8 mouse cellular contexts compared by ENCODE assay signal in the genomic region with DNA sequence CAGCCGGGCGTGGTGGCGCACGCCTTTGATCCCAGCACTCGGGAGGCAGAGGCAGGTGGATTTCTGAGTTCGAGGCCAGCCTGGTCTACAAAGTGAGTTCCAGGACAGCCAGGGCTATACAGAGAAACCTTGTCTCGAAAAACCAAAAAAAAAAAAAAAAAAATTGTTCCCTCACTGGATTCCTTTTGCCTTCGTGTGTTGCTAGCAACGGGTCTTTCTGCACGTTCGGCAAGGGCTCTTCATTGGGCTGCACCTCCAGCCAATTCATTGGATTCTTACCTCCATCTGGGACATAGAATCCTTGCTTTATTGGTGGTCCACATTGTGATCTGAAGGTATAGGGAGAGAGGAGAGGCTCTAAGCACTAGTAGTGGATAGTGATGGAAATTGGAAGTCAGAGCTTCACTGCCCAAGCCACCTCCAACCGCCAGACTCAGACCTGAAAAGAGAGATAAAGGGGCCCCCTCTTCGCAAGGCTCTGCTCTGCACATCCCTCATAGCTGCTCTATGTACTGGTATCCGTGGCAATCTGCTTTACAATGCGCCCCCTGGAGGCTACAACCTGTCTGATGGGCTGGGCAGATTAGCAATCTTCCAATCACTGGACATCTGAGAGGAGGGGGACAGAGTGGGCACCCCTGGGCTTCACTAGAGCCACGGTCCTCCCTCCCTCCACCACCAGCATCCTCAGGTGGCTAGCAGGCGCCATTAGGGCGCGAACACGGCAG. TPM values are rescaled to one million over a fixed set of nuclear protein-coding genes. Genes with fewer than 3 reads are reported as not detected.
DNase-seq lines count a peak whose midpoint lies in the region; ATAC-seq lines count a peak whose summit lies in the region.

No protein-coding gene starts in this region.

- H3K4me2 ChIP-seq in embryonic facial prominence, embryonic 14.5 days (ENCODE audit: low read depth, low read length): peak overlapping the region; percentile 21; the same call in 1 of the 2 replicates
- no peak overlapping the region for H3K4me2 ChIP-seq in lung, embryonic 15.5 days

- H3K27ac ChIP-seq in embryonic facial prominence, embryonic 14.5 days (replicated peaks; ENCODE audit: low read depth, low read length): no peak overlapping the region
- H3K27ac ChIP-seq in lung, embryonic 15.5 days: no peak overlapping the region

- no peaks in the 10 kb centered on the region for H3K9me3 ChIP-seq in embryonic facial prominence, embryonic 14.5 days (ENCODE audit: control insufficient read depth, low read length)
- no peaks in the 10 kb centered on the region for H3K9me3 ChIP-seq in lung, embryonic 15.5 days

- peak; percentile 56 to 71 for DNase-seq in left cerebral cortex, adult 18-20 months (ENCODE audit: low spot score in 2 of 2)
- DNase-seq in left cerebral cortex, postnatal 36 days (ENCODE audit: low spot score in 2 of 2): no peak
- peak; percentile 25 for DNase-seq in adipocyte (ENCODE audit: low spot score)
- no peak for DNase-seq in embryonic facial prominence, embryonic 14.5 days (ENCODE audit: low spot score)
- peak; percentile 71 for DNase-seq in kidney, adult 18-20 months
- peak; percentile 78 for DNase-seq in retina, postnatal 1 day
- DNase-seq in yolk sac, embryonic 10.5 days (ENCODE audit: low spot score): no peak

- ATAC-seq in embryonic facial prominence, embryonic 14.5 days (ENCODE audit: low read depth): peak; percentile 39; the same call in 1 of the 2 replicates
- ATAC-seq in lung, embryonic 15.5 days (ENCODE audit: borderline replicate concordance, extremely low read depth, low FRiP score, low TSS enrichment): peak; percentile 20; the same call in 1 of the 2 replicates

- WGBS in embryonic facial prominence, embryonic 14.5 days: 41% methylated on average over 19 of the region's 20 CpGs
- WGBS in lung, embryonic 15.5 days: 42% methylated on average over 19 of the region's 20 CpGs

- no peaks in the 10 kb centered on the region for H3K36me3 ChIP-seq in embryonic facial prominence, embryonic 14.5 days (ENCODE audit: control insufficient read depth, insufficient read depth, low read length)
- no peaks in the 10 kb centered on the region for H3K36me3 ChIP-seq in lung, embryonic 15.5 days

- H3K4me3 ChIP-seq in embryonic facial prominence, embryonic 14.5 days (ENCODE audit: low read depth, low read length): no peak overlapping the region
- no peak overlapping the region for H3K4me3 ChIP-seq in lung, embryonic 15.5 days

- H3K27me3 ChIP-seq in embryonic facial prominence, embryonic 14.5 days (replicated peaks; ENCODE audit: control insufficient read depth, insufficient read depth, low read length): peaks cover 54% of the 10 kb centered on the region
- H3K27me3 ChIP-seq in lung, embryonic 15.5 days: peaks cover 50% of the 10 kb centered on the region

- no peaks in the 10 kb centered on the region for H3K4me1 ChIP-seq in embryonic facial prominence, embryonic 14.5 days (ENCODE audit: control insufficient read depth, insufficient read depth, low read length)
- H3K4me1 ChIP-seq in lung, embryonic 15.5 days: peaks cover 6% of the 10 kb centered on the region; the same call in 1 of the 2 replicates

- H3K9ac ChIP-seq in embryonic facial prominence, embryonic 14.5 days (ENCODE audit: low read depth, low read length): no peak overlapping the region
- no peak overlapping the region for H3K9ac ChIP-seq in lung, embryonic 15.5 days

- intact Hi-C loops in left cerebral cortex, postnatal 36 days (cut with DNase I): no loop called here

RNA-seq across cellular contexts. Expression of a gene that starts 11.3 kb away (rescaled TPM):
- 1 to 10 TPM; 6.7 to 7.3 TPM for total RNA-seq in left cerebral cortex, adult 18-20 months (2021)
- total RNA-seq in left cerebral cortex, postnatal 36 days (2021): 1 to 10 TPM; 3.4 to 4.1 TPM
- 51.5 and 64.9 TPM in 2 replicates for polyA plus RNA-seq in embryonic facial prominence, embryonic 14.5 days (2014; fragmentation: Nextera tagmentation; extraction: Ambion mirVana)
- polyA plus RNA-seq in lung, embryonic 15.5 days (2015; fragmentation: Nextera tagmentation; extraction: Ambion mirVana): 4.9 and 6.4 TPM in 2 replicates

RNA-seq across cellular contexts. Expression of a gene that starts 16.4 kb away (rescaled TPM):
- total RNA-seq in left cerebral cortex, adult 18-20 months (2021): 100 to 1,000 TPM; 118 to 125 TPM
- total RNA-seq in left cerebral cortex, postnatal 36 days (2021): 100 to 1,000 TPM; 118 to 119 TPM
- polyA plus RNA-seq in embryonic facial prominence, embryonic 14.5 days (2014; fragmentation: Nextera tagmentation; extraction: Ambion mirVana): 28.1 and 31.1 TPM in 2 replicates
- polyA plus RNA-seq in lung, embryonic 15.5 days (2015; fragmentation: Nextera tagmentation; extraction: Ambion mirVana): 20.5 and 21.7 TPM in 2 replicates

RNA-seq across cellular contexts. Expression of a gene that starts 18.2 kb away (rescaled TPM):
- 1 to 10 TPM; 4.3 to 5.6 TPM for total RNA-seq in left cerebral cortex, adult 18-20 months (2021)
- 1 to 10 TPM; 3.3 to 5.8 TPM for total RNA-seq in left cerebral cortex, postnatal 36 days (2021)
- 0.32 and 0.67 TPM in 2 replicates for polyA plus RNA-seq in embryonic facial prominence, embryonic 14.5 days (2014; fragmentation: Nextera tagmentation; extraction: Ambion mirVana)
- polyA plus RNA-seq in lung, embryonic 15.5 days (2015; fragmentation: Nextera tagmentation; extraction: Ambion mirVana): 0.30 and 0.34 TPM in 2 replicates

RNA-seq across cellular contexts. Expression of a gene that starts 49.5 kb away (rescaled TPM):
- 10 to 100 TPM; 39.9 to 43.2 TPM for total RNA-seq in left cerebral cortex, adult 18-20 months (2021)
- total RNA-seq in left cerebral cortex, postnatal 36 days (2021): 10 to 100 TPM; 36.2 to 36.3 TPM
- polyA plus RNA-seq in embryonic facial prominence, embryonic 14.5 days (2014; fragmentation: Nextera tagmentation; extraction: Ambion mirVana): 51.2 and 56.1 TPM in 2 replicates
- polyA plus RNA-seq in lung, embryonic 15.5 days (2015; fragmentation: Nextera tagmentation; extraction: Ambion mirVana): 75.9 and 81.8 TPM in 2 replicates

RNA-seq across cellular contexts. Expression of a gene that starts 57.5 kb away (rescaled TPM):
- total RNA-seq in left cerebral cortex, adult 18-20 months (2021): 10 to 100 TPM; 38.9 to 44.2 TPM
- total RNA-seq in left cerebral cortex, postnatal 36 days (2021): 10 to 100 TPM; 36.1 to 47.5 TPM
- polyA plus RNA-seq in embryonic facial prominence, embryonic 14.5 days (2014; fragmentation: Nextera tagmentation; extraction: Ambion mirVana): 47.4 and 49.2 TPM in 2 replicates
- polyA plus RNA-seq in lung, embryonic 15.5 days (2015; fragmentation: Nextera tagmentation; extraction: Ambion mirVana): 70.1 and 70.8 TPM in 2 replicates

Comparison
In these comparisons a context has a peak if more than half of its experiments do, and no peak if none do; other contexts are left out.
1. DNase-seq: peak in left cerebral cortex, adult 18-20 months (2 of 2), adipocyte (single experiment), kidney, adult 18-20 months (single experiment) and retina, postnatal 1 day (single experiment); none in left cerebral cortex, postnatal 36 days (0 of 2), embryonic facial prominence, embryonic 14.5 days (single experiment) and yolk sac, embryonic 10.5 days (single experiment).